In genomic region chr5:98020658-98021057, GRCm38 (mm10) we compare ENCODE assay signal across 16 mouse cellular contexts.
"Had no signal": no experiment of that assay in that cellular context is flagged by ENCODE, and none has a peak within 500 bp of the region (broad histone marks: within the 10 kb centered on the region; RNA-seq: fewer than 3 reads in every experiment).

No protein-coding gene starts in this region.

- H3K36me3 ChIP-seq: neural tube, embryonic 13.5 days; neural tube, embryonic 15.5 days had no signal

- H3K4me2 ChIP-seq: neural tube, embryonic 13.5 days; neural tube, embryonic 15.5 days; stomach, embryonic 15.5 days had no signal

- H3K27me3 ChIP-seq: neural tube, embryonic 13.5 days; neural tube, embryonic 15.5 days; stomach, embryonic 15.5 days had no signal

- H3K9me3 ChIP-seq: neural tube, embryonic 13.5 days; neural tube, embryonic 15.5 days; stomach, embryonic 15.5 days had no signal

- H3K27ac ChIP-seq: neural tube, embryonic 13.5 days; neural tube, embryonic 15.5 days; stomach, embryonic 15.5 days; stomach, postnatal 0 days had no signal

- H3K4me1 ChIP-seq: stomach, embryonic 15.5 days had no signal

- H3K4me3 ChIP-seq: neural tube, embryonic 13.5 days; neural tube, embryonic 15.5 days; stomach, embryonic 15.5 days had no signal

- DNase-seq: retina, postnatal 1 day; right cerebral cortex, adult 18-20 months; right cerebral cortex, postnatal 14 days; right cerebral cortex, postnatal 25 days; right cerebral cortex, postnatal 4 days; spleen, adult 18-20 months; thymus, adult 18-20 months; thymus, adult 2 months; thymus, postnatal 14 days; thymus, postnatal 25 days; thymus, postnatal 36 days; thymus, postnatal 4 days had no signal

- H3K9ac ChIP-seq: neural tube, embryonic 13.5 days; neural tube, embryonic 15.5 days; stomach, embryonic 15.5 days had no signal
